20 mouse cellular contexts compared by ENCODE assay signal in the genomic region with DNA sequence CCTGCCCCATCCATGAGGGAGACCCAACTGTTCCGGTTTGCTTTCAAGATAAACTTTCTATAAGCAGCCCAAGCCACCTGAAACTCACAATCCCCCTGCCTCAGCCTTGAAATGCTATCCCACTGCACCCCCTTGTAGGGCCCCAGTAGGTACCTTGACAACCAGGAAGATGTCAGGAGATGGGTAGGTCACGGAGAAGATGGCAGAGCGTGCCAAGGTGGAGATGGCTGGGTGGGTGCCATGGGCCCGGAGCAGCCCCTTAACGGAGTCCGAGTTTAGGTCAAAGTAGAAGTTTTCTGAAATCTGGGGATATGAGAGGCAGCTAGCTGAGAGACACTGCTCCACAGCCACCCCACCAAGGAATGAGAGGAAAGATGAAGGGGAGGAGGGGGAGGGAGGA. TPM values are rescaled to one million over a fixed set of nuclear protein-coding genes. Genes with fewer than 3 reads are reported as not detected.
"Had no signal": no experiment of that assay in that cellular context is flagged by ENCODE, and none has a peak within 500 bp of the region (broad histone marks: within the 10 kb centered on the region; RNA-seq: fewer than 3 reads in every experiment).

No protein-coding gene starts in this region.

- H3K27me3 ChIP-seq: midbrain, embryonic 12.5 days; neural tube, embryonic 13.5 days; neural tube, embryonic 15.5 days had no signal

- DNase-seq: lung, embryonic 14.5 days; lung, postnatal 10 days; lung, postnatal 4 days; midbrain, embryonic 14.5 days; retina, postnatal 1 day; right cerebral cortex, adult 18-20 months; right cerebral cortex, postnatal 25 days; right cerebral cortex, postnatal 4 days; spleen, adult 18-20 months; thymus, adult 18-20 months; thymus, postnatal 14 days; thymus, postnatal 36 days had no signal

- H3K27ac ChIP-seq: midbrain, embryonic 10.5 days; midbrain, embryonic 12.5 days; neural tube, embryonic 13.5 days; neural tube, embryonic 15.5 days had no signal

- H3K9ac ChIP-seq: lung, embryonic 14.5 days; midbrain, embryonic 12.5 days; neural tube, embryonic 13.5 days; neural tube, embryonic 15.5 days had no signal

- H3K4me1 ChIP-seq: midbrain, embryonic 12.5 days; neural tube, embryonic 13.5 days; neural tube, embryonic 15.5 days had no signal

- ATAC-seq: midbrain, embryonic 16.5 days had no signal

- H3K36me3 ChIP-seq: neural tube, embryonic 13.5 days; neural tube, embryonic 15.5 days had no signal

- H3K4me3 ChIP-seq: midbrain, embryonic 10.5 days; midbrain, embryonic 12.5 days; myocyte; neural tube, embryonic 13.5 days; neural tube, embryonic 15.5 days had no signal

- H3K4me2 ChIP-seq: lung, embryonic 14.5 days; midbrain, embryonic 12.5 days; neural tube, embryonic 13.5 days; neural tube, embryonic 15.5 days had no signal

- H3K9me3 ChIP-seq: midbrain, embryonic 10.5 days; midbrain, embryonic 12.5 days; neural tube, embryonic 13.5 days; neural tube, embryonic 15.5 days had no signal

RNA-seq across cellular contexts. Expression of gene Angptl8, which starts 6.0 kb away (rescaled TPM):
- total RNA-seq: megakaryocyte-erythroid progenitor cell, adult 5-6 weeks had no signal
- polyA plus RNA-seq: myocyte; neural tube, embryonic 11.5 days had no signal
